Mouse (Mus musculus): ENCODE data around the gene Nrxn2.

- TF ChIP-seq CTCF (IDR thresholded peaks at IDR 0.05; ENCODE audit: control insufficient read depth, insufficient read depth, insufficient read length) (no peak), USF1 (IDR thresholded peaks at IDR 0.05; ENCODE audit: low read depth) (no peak), MAX (IDR thresholded peaks at IDR 0.05) (no peak), MYOG (IDR thresholded peaks at IDR 0.05; ENCODE audit: control insufficient read depth, extremely low read depth, insufficient read length) (no peak), MYOD1 (IDR thresholded peaks at IDR 0.05; ENCODE audit: control insufficient read depth, insufficient read length, low read depth) (no peak)
Observed at GRCm38 (mm10) chr19:6494032-6494431, 75.5 kb downstream of the Nrxn2 start.
